Mouse (Mus musculus): ENCODE data around the gene Olfr1302. TPM values are rescaled to one million over a fixed set of nuclear protein-coding genes. Genes with fewer than 3 reads are reported as not detected.

Olfr1302 gene
- not detected in 2 replicates for polyA plus RNA-seq (2014; fragmentation: Nextera tagmentation; extraction: Ambion mirVana)

- no peaks in the 10 kb centered on the region for H3K9me3 ChIP-seq (replicated peaks; ENCODE audit: control insufficient read depth, low read length)
- H3K27ac ChIP-seq (replicated peaks; ENCODE audit: low read depth, low read length): no peak within 1 kb of the TSS
- no peak within 1 kb of the TSS for H3K4me2 ChIP-seq (ENCODE audit: low read depth, low read length)
- ATAC-seq (replicated peaks; ENCODE audit: insufficient number of reproducible peaks, low FRiP score, low TSS enrichment, low read depth) (no peak), DNase-seq (ENCODE audit: low spot score) (no peak)
- no peak within 1 kb of the TSS for H3K4me3 ChIP-seq (ENCODE audit: low read depth, low read length)
- no peaks in the 10 kb centered on the region for H3K36me3 ChIP-seq (replicated peaks; ENCODE audit: control insufficient read depth, insufficient read depth, low read depth, low read length)
- WGBS: 74% methylated on average over 2 of the region's 2 CpGs
- no peaks in the 10 kb centered on the region for H3K4me1 ChIP-seq (ENCODE audit: control insufficient read depth, insufficient read depth, low read length)
- no peak within 1 kb of the TSS for H3K9ac ChIP-seq (replicated peaks; ENCODE audit: low read length)
- H3K27me3 ChIP-seq (ENCODE audit: control insufficient read depth, insufficient read depth, low read length): no peaks in the 10 kb centered on the region
These were observed at the start of gene Olfr1302 for GRCm38 (mm10) chr2:111777129-111777528. Gene Olfr1302, plus strand, starts transcription at chr2:111777429.

- H3K36me3 ChIP-seq (replicated peaks; ENCODE audit: control insufficient read depth, insufficient read depth, low read depth, low read length): no peaks in the 10 kb centered on the region
- H3K4me1 ChIP-seq (ENCODE audit: control insufficient read depth, insufficient read depth, low read length): no peaks in the 10 kb centered on the region
- H3K9ac ChIP-seq (replicated peaks; ENCODE audit: low read length): no peak within 1 kb of the TSS
- no peaks in the 10 kb centered on the region for H3K27me3 ChIP-seq (ENCODE audit: control insufficient read depth, insufficient read depth, low read length)
- DNase-seq (ENCODE audit: low spot score): no peak
- 90% methylated on average over 3 of the region's 3 CpGs for WGBS
- H3K4me2 ChIP-seq (ENCODE audit: low read depth, low read length): no peak within 1 kb of the TSS
- H3K9me3 ChIP-seq (replicated peaks; ENCODE audit: control insufficient read depth, low read length): no peaks in the 10 kb centered on the region
- no peak within 1 kb of the TSS for H3K27ac ChIP-seq (replicated peaks; ENCODE audit: low read depth, low read length)
- ATAC-seq (replicated peaks; ENCODE audit: insufficient number of reproducible peaks, low FRiP score, low TSS enrichment, low read depth): no peak
- H3K4me3 ChIP-seq (ENCODE audit: low read depth, low read length): no peak within 1 kb of the TSS
These were observed 26.5 kb upstream of the Olfr1302 start, which contains the start of gene Olfr1301 for GRCm38 (mm10) chr2:111750706-111751105. Gene Olfr1301, plus strand, starts transcription at chr2:111751006.

GRCm38 (mm10) chr2:111812936-111813335, 35.7 kb downstream of the Olfr1302 start:
- no peaks in the 10 kb centered on the region for H3K27me3 ChIP-seq (ENCODE audit: control insufficient read depth, insufficient read depth, low read length)
- H3K4me2 ChIP-seq (ENCODE audit: low read depth, low read length): no peak overlapping the region
- no peak for DNase-seq (ENCODE audit: low spot score)
- no peak overlapping the region for H3K4me3 ChIP-seq (ENCODE audit: low read depth, low read length)
- H3K9me3 ChIP-seq (replicated peaks; ENCODE audit: control insufficient read depth, low read length): no peaks in the 10 kb centered on the region
- no peak overlapping the region for H3K27ac ChIP-seq (replicated peaks; ENCODE audit: low read depth, low read length)
- no peaks in the 10 kb centered on the region for H3K4me1 ChIP-seq (ENCODE audit: control insufficient read depth, insufficient read depth, low read length)
- no peaks in the 10 kb centered on the region for H3K36me3 ChIP-seq (replicated peaks; ENCODE audit: control insufficient read depth, insufficient read depth, low read depth, low read length)
- ATAC-seq (replicated peaks; ENCODE audit: insufficient number of reproducible peaks, low FRiP score, low TSS enrichment, low read depth): no peak
- no peak overlapping the region for H3K9ac ChIP-seq (replicated peaks; ENCODE audit: low read length)

GRCm38 (mm10) chr2:111820240-111820639, 43.0 kb downstream of the Olfr1302 start, which contains the start of gene Olfr1303:
Gene Olfr1303, minus strand, starts transcription at chr2:111820340.
- H3K9me3 ChIP-seq (replicated peaks; ENCODE audit: control insufficient read depth, low read length): no peaks in the 10 kb centered on the region
- DNase-seq (ENCODE audit: low spot score) (no peak), ATAC-seq (replicated peaks; ENCODE audit: insufficient number of reproducible peaks, low FRiP score, low TSS enrichment, low read depth) (no peak)
- WGBS: 82% methylated on average over 2 of the region's 2 CpGs
- no peak within 1 kb of the TSS for H3K9ac ChIP-seq (replicated peaks; ENCODE audit: low read length)
- no peak within 1 kb of the TSS for H3K4me2 ChIP-seq (ENCODE audit: low read depth, low read length)
- H3K4me3 ChIP-seq (ENCODE audit: low read depth, low read length): no peak within 1 kb of the TSS
- no peaks in the 10 kb centered on the region for H3K36me3 ChIP-seq (replicated peaks; ENCODE audit: control insufficient read depth, insufficient read depth, low read depth, low read length)
- no peak within 1 kb of the TSS for H3K27ac ChIP-seq (replicated peaks; ENCODE audit: low read depth, low read length)
- H3K27me3 ChIP-seq (ENCODE audit: control insufficient read depth, insufficient read depth, low read length): no peaks in the 10 kb centered on the region
- H3K4me1 ChIP-seq (ENCODE audit: control insufficient read depth, insufficient read depth, low read length): no peaks in the 10 kb centered on the region

Other genes starting within 250 kb of the Olfr1302 start
- gene Olfr1294, start 237.1 kb upstream of the Olfr1302 start, polyA plus RNA-seq (2014; fragmentation: Nextera tagmentation; extraction: Ambion mirVana): not detected in 2 replicates
- not detected in 2 replicates for gene Olfr1295, start 207.7 kb upstream of the Olfr1302 start, polyA plus RNA-seq (2014; fragmentation: Nextera tagmentation; extraction: Ambion mirVana)
- gene Olfr1297, start 150.9 kb upstream of the Olfr1302 start, polyA plus RNA-seq (2014; fragmentation: Nextera tagmentation; extraction: Ambion mirVana): not detected in 2 replicates
- gene Olfr1298, start 128.2 kb upstream of the Olfr1302 start, polyA plus RNA-seq (2014; fragmentation: Nextera tagmentation; extraction: Ambion mirVana): not detected in 2 replicates
- gene Olfr1299, start 116.0 kb upstream of the Olfr1302 start, polyA plus RNA-seq (2014; fragmentation: Nextera tagmentation; extraction: Ambion mirVana): not detected in 2 replicates
- gene Olfr1301, start 26.4 kb upstream of the Olfr1302 start, polyA plus RNA-seq (2014; fragmentation: Nextera tagmentation; extraction: Ambion mirVana): not detected in 2 replicates
- gene Olfr1303, start 42.9 kb downstream of the Olfr1302 start, polyA plus RNA-seq (2014; fragmentation: Nextera tagmentation; extraction: Ambion mirVana): not detected in 2 replicates
- not detected in 2 replicates for gene Olfr1305, start 99.7 kb downstream of the Olfr1302 start, polyA plus RNA-seq (2014; fragmentation: Nextera tagmentation; extraction: Ambion mirVana)
- not detected in 2 replicates for gene Olfr1306, start 138.8 kb downstream of the Olfr1302 start, polyA plus RNA-seq (2014; fragmentation: Nextera tagmentation; extraction: Ambion mirVana)
- not detected in 2 replicates for gene Olfr1307, start 172.0 kb downstream of the Olfr1302 start, polyA plus RNA-seq (2014; fragmentation: Nextera tagmentation; extraction: Ambion mirVana)
- not detected in 2 replicates for gene Olfr1308, start 187.5 kb downstream of the Olfr1302 start, polyA plus RNA-seq (2014; fragmentation: Nextera tagmentation; extraction: Ambion mirVana)
- not detected in 2 replicates for gene Olfr1309, start 212.9 kb downstream of the Olfr1302 start, polyA plus RNA-seq (2014; fragmentation: Nextera tagmentation; extraction: Ambion mirVana)
- gene Olfr1310, start 235.3 kb downstream of the Olfr1302 start, polyA plus RNA-seq (2014; fragmentation: Nextera tagmentation; extraction: Ambion mirVana): not detected in 2 replicates
- not detected in 2 replicates for gene Olfr1311, start 247.0 kb downstream of the Olfr1302 start, polyA plus RNA-seq (2014; fragmentation: Nextera tagmentation; extraction: Ambion mirVana)